Mouse (Mus musculus): ENCODE results near the gene Btbd3. TPM values are rescaled to one million over a fixed set of nuclear protein-coding genes. Genes with fewer than 3 reads are reported as not detected.

Gene Btbd3
- polyA plus RNA-seq, 1 experiment from 2014 or later: 13.5 TPM

DNA sequence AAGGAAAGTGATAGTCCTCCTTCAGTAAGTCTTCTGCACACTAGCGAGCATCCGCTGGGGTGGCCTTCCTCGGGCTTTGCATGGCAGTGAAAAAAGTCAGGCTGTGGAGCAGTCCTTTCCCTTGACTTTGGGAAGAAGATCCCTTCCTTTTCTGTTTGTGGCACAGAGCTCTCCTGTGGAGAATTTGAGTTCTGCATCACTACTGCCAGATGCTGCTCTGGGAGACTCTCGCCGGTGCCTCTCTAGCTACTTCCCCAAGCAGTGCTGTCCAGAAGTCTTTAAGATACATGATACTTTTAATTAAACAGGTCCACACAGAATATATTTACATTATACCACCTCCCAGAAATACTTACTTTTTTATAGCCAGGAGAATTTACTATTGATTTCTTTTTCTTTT is 10.3 kb downstream of the Btbd3 start:
- Histone ChIP-seq H3K27ac (no peak overlapping the region), H3K36me3 (no peaks in the 10 kb centered on the region), H3K27me3 (ENCODE audit: low read depth, poor library complexity, severe bottlenecking) (no peaks in the 10 kb centered on the region), H3K4me1 (peaks cover 49% of the 10 kb centered on the region), H3K9me3 (replicated peaks) (no peaks in the 10 kb centered on the region), H3K4me3 (no peak overlapping the region)
- DNase-seq (ENCODE audit: low spot score): no peak
- 76% methylated on average over 5 of the region's 5 CpGs for WGBS

DNA sequence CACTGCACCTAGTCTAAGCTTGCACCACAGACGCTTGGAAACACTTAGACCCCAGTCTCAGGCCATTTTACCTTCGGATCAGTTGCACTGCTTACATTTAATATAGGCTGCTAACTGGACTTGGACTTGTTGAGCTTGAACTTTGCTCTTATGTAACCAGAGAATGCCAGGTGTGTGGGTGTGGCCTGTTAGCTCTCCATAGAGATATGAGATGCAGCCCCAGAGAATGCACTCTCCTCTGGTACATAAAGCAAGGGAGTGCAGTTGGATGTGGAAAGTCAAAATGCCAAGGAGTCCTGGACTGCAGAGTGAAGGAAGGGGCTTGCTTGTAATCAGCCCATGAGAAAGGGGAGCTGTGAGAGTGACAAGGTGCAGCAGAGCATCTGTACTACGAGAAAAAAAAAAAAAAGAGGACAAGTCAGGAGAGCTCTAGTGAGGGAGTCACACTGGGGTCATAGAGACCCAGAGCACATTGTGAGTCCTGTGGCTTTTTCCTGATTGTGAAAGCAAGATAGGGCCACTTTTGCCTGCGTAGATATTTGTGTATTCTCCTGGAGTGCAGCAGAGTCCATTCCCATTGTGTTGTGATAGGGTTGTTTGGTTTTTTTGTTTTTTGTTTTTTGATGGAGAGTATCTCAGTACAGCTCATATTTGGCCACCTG is 11.6 kb downstream of the Btbd3 start:
- Histone ChIP-seq H3K27ac (no peak overlapping the region), H3K9me3 (replicated peaks) (no peaks in the 10 kb centered on the region), H3K36me3 (no peaks in the 10 kb centered on the region), H3K27me3 (ENCODE audit: low read depth, poor library complexity, severe bottlenecking) (no peaks in the 10 kb centered on the region), H3K4me1 (peaks cover 44% of the 10 kb centered on the region), H3K4me3 (no peak overlapping the region)
- DNase-seq (ENCODE audit: low spot score): no peak
- WGBS: 72% methylated on average over 4 of the region's 4 CpGs

DNA sequence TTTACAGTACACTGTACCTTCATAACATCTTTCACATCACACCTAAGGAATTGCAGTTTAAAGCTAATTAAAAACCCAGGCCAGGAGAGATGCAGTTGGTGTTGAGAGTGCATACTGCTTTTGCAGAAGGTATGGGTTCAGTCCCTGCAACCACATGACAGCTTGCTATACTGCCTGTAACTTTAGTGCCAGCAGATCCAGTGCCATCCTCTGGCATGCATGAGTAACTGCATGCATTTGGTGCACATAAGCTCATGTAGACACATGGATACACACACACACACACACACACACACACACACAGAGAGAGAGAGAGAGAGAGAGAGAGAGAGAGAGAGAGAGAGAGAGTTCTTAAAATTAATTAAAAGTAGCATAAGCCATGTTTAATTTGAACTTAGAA is 13.0 kb downstream of the Btbd3 start:
- no peak for DNase-seq (ENCODE audit: low spot score)
- H3K4me1 ChIP-seq: peaks cover 34% of the 10 kb centered on the region
- H3K36me3 ChIP-seq: no peaks in the 10 kb centered on the region
- H3K27me3 ChIP-seq (ENCODE audit: low read depth, poor library complexity, severe bottlenecking): no peaks in the 10 kb centered on the region
- no peak overlapping the region for H3K27ac ChIP-seq
- H3K9me3 ChIP-seq (replicated peaks): no peaks in the 10 kb centered on the region
- no peak overlapping the region for H3K4me3 ChIP-seq

DNA sequence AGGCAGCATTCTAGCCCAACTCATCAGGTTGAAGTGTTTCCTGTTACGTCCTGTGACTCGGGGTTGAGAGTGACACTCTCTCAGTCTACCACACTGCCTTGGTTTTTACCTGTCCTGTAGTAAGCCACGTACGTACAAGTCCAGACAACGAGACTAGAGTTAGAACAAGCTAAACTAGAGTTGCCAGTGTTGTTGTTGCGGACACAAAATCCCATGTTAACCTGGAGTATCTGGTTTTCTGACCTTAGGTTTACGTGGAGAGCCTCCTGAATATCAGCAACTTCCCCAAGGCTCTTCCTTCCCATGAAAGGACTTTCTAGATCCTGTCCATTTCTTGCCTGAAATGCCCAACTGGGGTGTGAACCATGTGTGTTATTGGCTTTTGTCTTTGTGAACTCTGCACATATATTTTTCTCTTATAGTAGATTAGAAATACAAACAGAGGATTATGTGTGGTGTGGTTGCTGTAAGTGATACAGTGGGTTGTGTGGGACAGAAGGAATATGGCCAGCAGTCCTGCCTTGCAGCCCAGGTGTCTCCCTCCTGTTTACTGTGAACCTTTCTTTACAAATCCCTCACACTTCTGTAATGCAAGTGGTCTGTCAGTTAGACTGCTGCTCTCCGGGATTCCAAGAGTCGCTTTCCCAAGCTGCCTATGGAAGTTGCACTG is 17.2 kb downstream of the Btbd3 start:
- H3K27me3 ChIP-seq (ENCODE audit: low read depth, poor library complexity, severe bottlenecking): no peaks in the 10 kb centered on the region
- H3K9me3 ChIP-seq (replicated peaks): no peaks in the 10 kb centered on the region
- DNase-seq (ENCODE audit: low spot score): no peak
- H3K36me3 ChIP-seq: no peaks in the 10 kb centered on the region
- H3K4me1 ChIP-seq: peaks cover 20% of the 10 kb centered on the region
- H3K4me3 ChIP-seq: no peak overlapping the region
- H3K27ac ChIP-seq: no peak overlapping the region
- WGBS: 88% methylated on average over 9 of the region's 9 CpGs

DNA sequence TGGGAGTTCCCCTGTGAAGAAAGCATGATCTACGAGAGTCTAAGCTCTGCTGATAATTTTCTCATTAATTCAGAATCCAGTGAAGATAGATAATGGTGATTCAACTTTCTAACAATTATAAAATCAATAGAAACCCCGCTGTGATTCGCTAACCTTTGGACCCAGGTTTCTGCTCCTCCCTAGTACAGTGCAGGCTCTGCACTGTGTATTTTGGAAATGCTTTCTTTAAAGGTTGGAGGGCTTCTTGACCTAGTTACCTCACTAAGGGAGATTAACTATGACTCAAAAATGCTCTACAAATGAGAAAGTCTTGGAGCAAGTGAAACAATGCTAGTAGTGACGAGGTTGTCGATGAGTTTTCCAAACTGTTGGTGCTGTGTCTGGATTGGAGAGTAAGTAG is 17.7 kb downstream of the Btbd3 start:
- Histone ChIP-seq H3K27me3 (ENCODE audit: low read depth, poor library complexity, severe bottlenecking) (no peaks in the 10 kb centered on the region), H3K27ac (no peak overlapping the region), H3K4me3 (no peak overlapping the region), H3K9me3 (replicated peaks) (no peaks in the 10 kb centered on the region), H3K4me1 (peaks cover 25% of the 10 kb centered on the region), H3K36me3 (no peaks in the 10 kb centered on the region)
- DNase-seq (ENCODE audit: low spot score): no peak
- WGBS: 95% methylated on average over 5 of the region's 5 CpGs

DNA sequence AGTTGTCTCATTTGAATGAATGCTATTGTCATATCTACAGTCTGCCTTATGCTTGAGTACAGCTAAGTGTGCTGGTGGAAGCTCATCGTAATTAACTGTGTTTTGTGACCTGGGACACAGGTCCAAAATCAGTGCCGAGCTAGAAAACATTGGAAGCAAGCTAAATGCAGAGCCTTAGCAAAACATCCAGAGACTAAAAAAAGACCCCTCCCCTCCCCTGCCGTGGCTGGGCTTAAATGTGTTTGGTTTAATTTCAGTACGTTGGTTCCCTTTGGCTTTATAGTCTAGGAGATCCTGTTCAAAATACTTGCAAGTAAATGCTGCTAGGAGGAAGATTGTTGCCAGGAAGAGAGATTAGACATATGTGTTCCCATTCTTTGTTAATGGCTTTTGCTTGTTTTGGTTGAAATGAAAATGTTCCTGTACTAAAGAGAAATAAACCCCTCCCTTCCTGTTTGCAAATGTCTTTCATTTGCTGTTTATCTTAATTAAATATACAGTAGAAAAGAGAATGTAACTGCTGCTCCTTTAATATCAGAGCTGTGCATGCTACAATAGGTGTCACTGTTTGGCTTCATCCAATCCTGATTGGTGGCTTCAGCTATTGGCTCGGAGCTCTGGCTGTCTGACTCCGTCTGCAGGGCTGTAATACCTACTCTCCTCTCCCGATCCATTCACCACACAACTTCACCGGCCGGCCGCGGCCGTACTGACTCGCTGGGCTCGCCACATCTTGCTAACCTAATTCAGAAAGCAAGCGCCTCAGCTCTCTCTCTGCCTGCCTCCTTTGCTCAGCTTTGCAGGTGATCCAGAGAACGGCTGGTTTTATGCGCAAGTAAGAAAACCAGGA is 21.7 kb downstream of the Btbd3 start:
- WGBS: 38% methylated on average over 17 of the region's 17 CpGs
- no peak for DNase-seq (ENCODE audit: low spot score)
- H3K9me3 ChIP-seq (replicated peaks): no peaks in the 10 kb centered on the region
- peaks cover 41% of the 10 kb centered on the region for H3K4me1 ChIP-seq
- H3K4me3 ChIP-seq: peak overlapping the region; percentile 22; the same call in 1 of the 2 replicates
- H3K36me3 ChIP-seq: peaks cover 13% of the 10 kb centered on the region
- no peaks in the 10 kb centered on the region for H3K27me3 ChIP-seq (ENCODE audit: low read depth, poor library complexity, severe bottlenecking)
- no peak overlapping the region for H3K27ac ChIP-seq

DNA sequence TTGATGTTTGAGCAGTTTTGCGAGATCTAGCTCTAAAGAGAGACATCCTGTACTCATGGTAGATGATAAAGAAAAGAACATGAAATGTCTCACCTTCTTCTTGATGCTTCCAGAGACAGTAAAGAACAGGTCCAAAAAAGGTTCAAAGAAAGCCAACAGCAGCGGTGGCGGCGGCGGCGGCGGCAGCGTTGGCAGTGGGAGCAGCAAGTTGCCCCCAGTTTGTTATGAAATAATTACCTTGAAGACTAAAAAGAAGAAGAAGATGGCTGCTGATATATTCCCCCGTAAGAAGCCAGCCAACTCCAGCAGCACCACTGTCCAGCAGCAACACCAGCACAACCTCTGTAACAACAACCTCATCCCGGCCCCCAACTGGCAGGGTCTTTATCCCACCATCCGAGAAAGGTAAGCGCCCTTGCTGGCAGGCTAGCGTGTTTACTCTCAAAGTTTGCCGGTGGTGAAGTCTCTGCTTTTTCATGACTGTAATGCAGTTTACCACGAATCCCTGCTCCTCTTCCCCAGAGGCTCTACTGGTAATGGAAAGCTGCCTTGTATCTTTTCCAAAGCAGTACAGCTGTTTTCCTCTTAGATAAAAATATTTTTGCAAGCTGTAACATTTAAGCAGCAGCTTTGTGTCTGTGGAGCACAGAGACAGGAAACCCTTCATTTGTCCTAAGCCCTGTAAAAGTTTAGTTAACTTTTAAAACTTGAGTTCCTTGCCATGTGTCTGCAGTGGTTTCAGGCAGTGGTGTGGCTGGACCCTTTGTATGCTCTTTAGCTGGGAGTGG is 22.7 kb downstream of the Btbd3 start:
- Histone ChIP-seq H3K9me3 (replicated peaks) (no peaks in the 10 kb centered on the region), H3K27ac (peak overlapping the region; percentile 51; the same call in 1 of the 2 replicates), H3K36me3 (peaks cover 23% of the 10 kb centered on the region), H3K4me3 (no peak overlapping the region; the same call in 1 of the 2 replicates), H3K27me3 (ENCODE audit: low read depth, poor library complexity, severe bottlenecking) (no peaks in the 10 kb centered on the region), H3K4me1 (peaks cover 41% of the 10 kb centered on the region)
- no peak for DNase-seq (ENCODE audit: low spot score)
- 82% methylated on average over 15 of the region's 15 CpGs for WGBS

DNA sequence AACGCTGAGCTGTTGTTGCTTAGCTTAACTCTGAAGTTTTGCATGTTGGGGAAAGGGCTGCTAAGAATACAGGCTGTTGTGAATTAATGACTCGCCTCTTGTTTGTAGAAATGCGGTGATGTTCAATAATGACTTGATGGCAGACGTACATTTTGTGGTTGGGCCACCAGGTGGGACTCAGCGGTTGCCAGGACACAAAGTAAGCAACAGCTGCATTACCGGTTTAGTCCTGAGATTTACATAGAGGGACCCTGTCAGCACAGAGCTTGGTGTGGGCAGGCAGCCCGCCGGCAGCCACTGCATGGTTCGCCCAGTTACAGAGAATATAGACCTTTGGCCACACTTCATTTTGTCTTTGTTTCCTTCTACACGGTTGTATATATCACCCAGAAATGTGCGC is 23.3 kb downstream of the Btbd3 start:
- no peaks in the 10 kb centered on the region for H3K9me3 ChIP-seq (replicated peaks)
- H3K27me3 ChIP-seq (ENCODE audit: low read depth, poor library complexity, severe bottlenecking): no peaks in the 10 kb centered on the region
- H3K36me3 ChIP-seq: peaks cover 28% of the 10 kb centered on the region
- 71% methylated on average over 11 of the region's 11 CpGs for WGBS
- peaks cover 41% of the 10 kb centered on the region for H3K4me1 ChIP-seq
- no peak for DNase-seq (ENCODE audit: low spot score)
- H3K4me3 ChIP-seq: no peak overlapping the region
- H3K27ac ChIP-seq: peak overlapping the region; percentile 51; the same call in 1 of the 2 replicates

DNA sequence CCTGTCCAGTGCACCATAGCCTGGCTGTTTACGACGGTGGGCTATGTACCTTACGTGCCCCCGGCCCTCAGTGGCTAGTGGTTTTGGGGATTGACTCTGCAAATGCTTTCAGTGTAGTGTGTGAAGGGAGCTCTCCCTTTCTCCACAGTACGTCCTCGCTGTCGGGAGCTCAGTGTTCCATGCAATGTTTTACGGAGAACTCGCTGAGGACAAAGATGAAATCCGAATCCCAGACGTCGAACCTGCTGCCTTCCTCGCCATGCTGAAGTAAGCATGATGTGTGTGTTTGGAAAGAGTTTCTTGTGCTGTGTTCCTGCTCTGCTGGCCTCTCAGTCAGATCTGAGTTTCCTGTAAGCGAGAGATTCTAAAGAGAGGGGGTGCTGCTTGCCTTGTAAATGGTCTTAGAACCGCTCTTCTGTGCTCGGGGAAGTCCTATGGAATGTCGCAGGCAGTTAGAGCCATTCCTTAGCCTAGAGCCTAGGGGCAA is 23.9 kb downstream of the Btbd3 start:
- no peaks in the 10 kb centered on the region for H3K27me3 ChIP-seq (ENCODE audit: low read depth, poor library complexity, severe bottlenecking)
- DNase-seq (ENCODE audit: low spot score): no peak
- no peak overlapping the region; the same call in 1 of the 2 replicates for H3K4me3 ChIP-seq
- H3K36me3 ChIP-seq: peaks cover 34% of the 10 kb centered on the region
- peaks cover 41% of the 10 kb centered on the region for H3K4me1 ChIP-seq
- 67% methylated on average over 17 of the region's 17 CpGs for WGBS
- peak overlapping the region; percentile 51; the same call in 1 of the 2 replicates for H3K27ac ChIP-seq
- H3K9me3 ChIP-seq (replicated peaks): no peaks in the 10 kb centered on the region

DNA sequence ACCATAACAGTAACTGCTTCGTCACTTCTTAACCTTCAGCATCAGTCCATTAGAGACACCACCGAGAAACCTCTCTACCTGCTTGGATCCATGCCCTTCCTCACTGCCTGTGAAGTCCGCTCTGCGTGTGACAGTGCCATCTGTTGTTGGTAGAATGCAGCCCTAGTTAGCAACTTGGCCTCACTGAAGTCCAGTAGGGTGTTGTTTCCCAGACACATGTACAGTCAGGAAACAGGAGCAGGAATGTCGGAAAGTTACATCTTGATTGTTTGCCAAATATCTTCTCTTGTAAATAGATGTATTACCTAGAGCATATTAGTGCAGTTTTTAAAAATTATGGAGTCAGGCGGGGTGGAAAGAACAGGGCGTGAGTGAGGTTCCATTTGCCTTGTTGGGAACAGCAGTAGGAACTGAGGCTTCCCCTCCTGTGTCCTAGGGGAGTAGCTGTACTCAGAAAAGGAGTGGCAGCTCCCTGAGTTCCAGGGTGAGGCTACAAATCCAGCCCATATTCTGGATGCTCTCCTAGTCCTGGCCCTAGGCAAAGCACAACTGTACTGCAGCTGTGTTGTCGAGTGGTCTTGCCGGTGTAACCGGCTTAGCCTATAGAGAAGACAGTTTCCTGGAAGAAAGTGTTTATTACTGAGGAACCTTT is 25.3 kb downstream of the Btbd3 start:
- Histone ChIP-seq H3K27ac (no peak overlapping the region), H3K9me3 (replicated peaks) (no peaks in the 10 kb centered on the region), H3K4me1 (peaks cover 37% of the 10 kb centered on the region), H3K36me3 (peaks cover 46% of the 10 kb centered on the region), H3K4me3 (no peak overlapping the region), H3K27me3 (ENCODE audit: low read depth, poor library complexity, severe bottlenecking) (no peaks in the 10 kb centered on the region)
- no peak for DNase-seq (ENCODE audit: low spot score)
- WGBS: 91% methylated on average over 10 of the region's 10 CpGs

DNA sequence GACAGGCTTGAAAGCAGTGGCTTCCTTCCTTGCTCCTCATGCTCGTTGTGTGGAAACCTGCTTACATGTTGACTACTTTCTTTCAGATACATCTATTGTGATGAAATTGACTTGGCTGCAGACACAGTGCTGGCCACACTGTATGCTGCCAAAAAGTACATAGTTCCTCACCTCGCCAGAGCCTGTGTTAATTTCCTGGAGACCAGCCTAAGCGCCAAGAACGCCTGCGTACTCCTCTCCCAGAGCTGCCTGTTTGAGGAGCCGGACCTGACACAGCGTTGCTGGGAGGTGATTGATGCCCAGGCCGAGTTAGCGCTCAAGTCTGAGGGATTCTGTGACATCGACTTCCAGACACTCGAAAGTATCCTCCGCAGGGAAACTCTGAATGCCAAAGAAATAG is 27.0 kb downstream of the Btbd3 start:
- H3K27me3 ChIP-seq (ENCODE audit: low read depth, poor library complexity, severe bottlenecking): no peaks in the 10 kb centered on the region
- H3K36me3 ChIP-seq: peaks cover 49% of the 10 kb centered on the region
- no peaks in the 10 kb centered on the region for H3K9me3 ChIP-seq (replicated peaks)
- H3K27ac ChIP-seq: no peak overlapping the region
- no peak for DNase-seq (ENCODE audit: low spot score)
- H3K4me3 ChIP-seq: no peak overlapping the region
- WGBS: 90% methylated on average over 12 of the region's 12 CpGs
- peaks cover 23% of the 10 kb centered on the region for H3K4me1 ChIP-seq

DNA sequence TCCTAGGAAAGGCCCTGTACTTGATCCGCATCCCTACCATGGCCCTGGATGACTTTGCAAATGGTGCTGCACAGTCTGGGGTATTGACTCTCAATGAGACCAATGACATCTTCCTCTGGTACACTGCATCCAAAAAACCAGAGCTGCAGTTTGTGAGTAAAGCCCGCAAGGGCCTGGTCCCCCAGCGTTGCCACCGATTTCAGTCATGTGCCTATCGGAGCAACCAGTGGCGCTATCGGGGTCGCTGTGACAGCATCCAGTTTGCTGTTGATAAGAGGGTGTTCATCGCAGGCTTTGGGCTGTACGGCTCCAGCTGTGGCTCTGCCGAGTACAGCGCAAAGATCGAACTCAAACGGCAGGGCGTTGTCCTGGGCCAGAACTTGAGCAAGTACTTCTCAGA is 27.5 kb downstream of the Btbd3 start:
- peaks cover 49% of the 10 kb centered on the region for H3K36me3 ChIP-seq
- H3K4me3 ChIP-seq: no peak overlapping the region
- no peak overlapping the region for H3K27ac ChIP-seq
- no peaks in the 10 kb centered on the region for H3K27me3 ChIP-seq (ENCODE audit: low read depth, poor library complexity, severe bottlenecking)
- H3K4me1 ChIP-seq: peaks cover 18% of the 10 kb centered on the region
- DNase-seq (ENCODE audit: low spot score): no peak
- 93% methylated on average over 15 of the region's 15 CpGs for WGBS
- no peaks in the 10 kb centered on the region for H3K9me3 ChIP-seq (replicated peaks)

Measured in limb, embryonic 10.5 days (tissue).